Mouse (Mus musculus) MEL (cell line): ENCODE measurements around the gene Ces1d.
"Not testable (repeated sequence)": the region's sequence is repeated elsewhere in the genome, so short reads cannot be mapped to it uniquely, and the experiment has no call there.

Source experiments
- CTCF ChIP-seq, 3 experiments: IDR thresholded peaks in 2 of 3; conservative IDR thresholded peaks in 1 of 3; 2 replicates each; pipeline ENCODE4 v1.5.1; 2011 to 2012; ENCODE audit warnings: low read length in 3 of 3, low read depth in 2 of 3, mild to moderate bottlenecking in 2 of 3, improper control_type of control experiment in 1 of 3, inconsistent platforms in 1 of 3, mixed read lengths in 1 of 3, moderate library complexity in 1 of 3; ENCODE audit not compliant: control insufficient read depth in 1 of 3, insufficient read depth in 1 of 3, poor library complexity in 1 of 3, severe bottlenecking in 1 of 3
- ELF1 ChIP-seq: IDR thresholded peaks from 2 replicates; pipeline ENCODE4 v1.6.1; 2014; ENCODE audit warnings: low read depth, mild to moderate bottlenecking, inconsistent platforms, low read length, improper control_type of control experiment, moderate library complexity
- EP300 ChIP-seq, 2 experiments: IDR thresholded peaks; 2 replicates each; pipeline ENCODE4 v1.6.1; 2011; ENCODE audit warnings: improper control_type of control experiment in 2 of 2, low read length in 2 of 2, low read depth in 1 of 2, mild to moderate bottlenecking in 1 of 2
- ETS1 ChIP-seq: IDR thresholded peaks from 2 replicates; pipeline ENCODE4 v1.6.1; 2012; ENCODE audit warnings: low read depth, mild to moderate bottlenecking, inconsistent platforms, low read length, improper control_type of control experiment, moderate library complexity
- MEF2A ChIP-seq: IDR thresholded peaks from 2 replicates; pipeline ENCODE4 v1.6.1; 2014; ENCODE audit warnings: low read depth, mild to moderate bottlenecking, inconsistent platforms, low read length, improper control_type of control experiment; ENCODE audit not compliant: poor library complexity, insufficient replicate concordance, severe bottlenecking; ENCODE audit errors: extremely low read depth
- POLR2A ChIP-seq, 2 experiments: IDR thresholded peaks; 2 replicates each; pipeline ENCODE4 v1.6.1; 2011 to 2012; ENCODE audit warnings: low read length in 2 of 2, mild to moderate bottlenecking in 2 of 2, control low read depth in 1 of 2, improper control_type of control experiment in 1 of 2, low read depth in 1 of 2, moderate library complexity in 1 of 2; ENCODE audit not compliant: control insufficient read depth in 1 of 2, insufficient read depth in 1 of 2, poor library complexity in 1 of 2
- SIN3A ChIP-seq: IDR thresholded peaks from 2 replicates; pipeline ENCODE4 v1.6.1; 2012; ENCODE audit warnings: low read length, improper control_type of control experiment, inconsistent platforms
- TAL1 ChIP-seq: IDR thresholded peaks from 2 replicates; pipeline ENCODE4 v1.6.1; 2012; ENCODE audit warnings: mild to moderate bottlenecking, inconsistent platforms, low read length, moderate library complexity, mixed read lengths
- TBP ChIP-seq: IDR thresholded peaks from 2 replicates; pipeline ENCODE4 v1.8.0; 2011; ENCODE audit warnings: low read depth, low read length, improper control_type of control experiment
- UBTF ChIP-seq: IDR thresholded peaks from 2 replicates; pipeline ENCODE4 v1.6.1; 2012; ENCODE audit warnings: low read depth, mild to moderate bottlenecking, inconsistent platforms, low read length, improper control_type of control experiment, moderate library complexity, borderline replicate concordance; ENCODE audit not compliant: insufficient read depth
- USF1 ChIP-seq: IDR thresholded peaks from 2 replicates; pipeline ENCODE4 v1.6.1; 2014; ENCODE audit warnings: low read depth, mild to moderate bottlenecking, inconsistent platforms, low read length, improper control_type of control experiment, moderate library complexity
- ZC3H11A ChIP-seq: IDR thresholded peaks from 2 replicates; pipeline ENCODE4 v1.6.1; 2012; ENCODE audit warnings: low read depth, mild to moderate bottlenecking, inconsistent platforms, low read length, improper control_type of control experiment
- ZKSCAN1 ChIP-seq: IDR thresholded peaks from 2 replicates; pipeline ENCODE4 v1.6.1; 2012; ENCODE audit warnings: low read depth, mild to moderate bottlenecking, inconsistent platforms, low read length, improper control_type of control experiment, moderate library complexity

DNA sequence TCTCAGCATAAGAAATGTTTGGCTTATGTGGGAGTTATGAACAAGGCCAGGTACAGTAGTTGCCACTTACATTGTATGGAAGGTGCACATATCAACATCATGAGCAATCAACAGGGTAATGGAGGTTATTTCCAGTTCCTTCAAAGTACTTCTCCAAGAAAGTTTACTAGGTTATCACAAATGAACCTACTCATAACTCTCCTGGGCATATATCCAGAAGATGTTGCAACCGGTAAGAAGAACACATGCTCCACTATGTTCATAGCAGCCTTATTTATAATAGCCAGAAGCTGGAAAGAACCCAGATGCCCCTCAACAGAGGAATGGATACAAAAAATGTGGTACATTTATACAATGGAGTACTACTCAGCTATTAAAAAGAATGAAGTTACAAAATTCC lies 28.8 kb upstream of the Ces1d start:
- not testable (repeated sequence) for TF ChIP-seq USF1; MEF2A; ETS1; TAL1; ZKSCAN1; ZC3H11A; ELF1; UBTF; CTCF (IDR thresholded peaks at IDR 0.05 in 2 of 3, conservative IDR thresholded peaks at IDR 0.05 in 1 of 3; ENCODE audit: control insufficient read depth in 1 of 3, insufficient read depth in 1 of 3, low read depth in 2 of 3, low read length in 3 of 3, poor library complexity in 1 of 3, severe bottlenecking in 1 of 3); EP300 (IDR thresholded peaks at IDR 0.05; ENCODE audit: low read depth in 1 of 2, low read length in 2 of 2); TBP; SIN3A; POLR2A (IDR thresholded peaks at IDR 0.05; ENCODE audit: control insufficient read depth in 1 of 2, insufficient read depth in 1 of 2, low read depth in 1 of 2, low read length in 2 of 2, poor library complexity in 1 of 2)
